Mouse (Mus musculus) olfactory bulb, adult 2 months (tissue): ENCODE results near the gene Arhgef19. TPM values are rescaled to one million over a fixed set of nuclear protein-coding genes. Genes with fewer than 3 reads are reported as not detected.
A peak's percentile ranks its signal among the peaks of the same experiment; 100 is the strongest.

Experiments used
- H3K27ac ChIP-seq: fragments of 200-500 bp; 2 replicates; pipeline ENCODE4 v1.5.1; 2012; ENCODE audit warnings: low read depth, low read length; ENCODE audit not compliant: insufficient read depth
- H3K4me1 ChIP-seq: fragments of 200-500 bp; 2 replicates; pipeline ENCODE4 v1.6.1; 2012; ENCODE audit warnings: low read length; ENCODE audit not compliant: control insufficient read depth, insufficient read depth
- H3K4me3 ChIP-seq: fragments of 200-500 bp; 2 replicates; pipeline ENCODE4 v1.5.1; 2012; ENCODE audit warnings: mild to moderate bottlenecking, low read depth, low read length, moderate library complexity; ENCODE audit not compliant: insufficient read depth
- CTCF ChIP-seq: fragments of 200-500 bp; IDR thresholded peaks from 2 replicates; pipeline ENCODE4 v1.5.1; 2012; ENCODE audit warnings: low read depth, mild to moderate bottlenecking, low read length, moderate library complexity; ENCODE audit not compliant: insufficient read depth
- POLR2A ChIP-seq: fragments of 200-500 bp; IDR thresholded peaks from 2 replicates; pipeline ENCODE4 v1.6.1; 2012; ENCODE audit warnings: mild to moderate bottlenecking, low read depth, low read length, moderate library complexity; ENCODE audit not compliant: insufficient read depth
- WGBS: fragments of 180-500 bp; shearing (Covaris S2); methylation state at CpG from one replicate; pipeline ENCODE4 v1.1.7; 2018; 5-methylcytosine and 5-hydroxymethylcytosine counted together
- polyA plus RNA-seq: library from polyadenylated mRNA; stranded (reverse); fragments of >200 nt; gene quantifications from 2 replicates; pipeline ENCODE4 v1.2.4, GENCODE M21; 2012; ENCODE audit warnings: low replicate concordance; ENCODE audit not compliant: missing spikeins, insufficient read depth, insufficient read length

Arhgef19 gene
- polyA plus RNA-seq, 1 experiment, result not detected

DNA sequence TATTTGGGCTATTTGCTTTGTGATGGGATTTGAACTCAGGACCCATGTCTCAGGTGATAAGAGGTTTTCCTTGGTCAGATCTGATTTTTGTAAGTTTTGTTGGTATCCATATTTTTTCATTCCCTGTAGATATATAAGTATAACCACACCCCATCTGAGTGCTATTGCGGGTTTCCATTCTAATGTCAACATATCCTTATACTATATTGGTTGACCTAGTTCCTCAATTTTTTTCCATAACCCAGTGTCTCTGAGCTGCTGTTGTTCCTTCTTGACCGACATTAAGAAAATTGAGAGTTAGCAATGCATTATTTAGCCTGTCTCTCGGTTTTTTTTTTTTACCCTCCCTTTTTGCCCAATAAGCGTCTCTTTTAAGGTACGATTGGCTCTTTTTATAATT is 16.5 kb upstream of the Arhgef19 start:
- no peaks in the 10 kb centered on the region for H3K4me1 ChIP-seq
- TF ChIP-seq POLR2A (no peak), CTCF (no peak)
- H3K4me3 ChIP-seq, result no peak overlapping the region
- H3K27ac ChIP-seq, result no peak overlapping the region
- 93% methylated on average over 5 of the region's 5 CpGs for WGBS

DNA sequence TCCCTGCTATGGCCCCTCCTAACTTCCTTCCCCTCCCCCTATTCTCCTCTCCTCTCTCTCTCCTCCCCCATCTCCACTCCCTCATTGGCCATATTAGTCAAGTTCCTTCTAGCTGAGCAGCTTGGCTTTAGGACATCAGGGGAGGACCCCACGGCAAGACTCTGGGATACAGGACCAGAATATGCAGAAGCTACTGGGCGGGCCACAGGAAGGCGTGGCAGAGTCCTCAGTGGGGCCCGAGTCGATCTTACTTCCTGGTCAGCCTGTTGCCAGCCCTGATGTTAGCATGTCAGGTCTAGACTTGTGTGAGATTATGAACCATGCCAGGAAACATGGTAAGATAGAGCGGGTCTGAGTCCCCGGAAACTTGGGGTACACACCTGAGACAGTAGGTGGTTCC is 10.6 kb upstream of the Arhgef19 start:
- no peak for TF ChIP-seq POLR2A
- no peak overlapping the region for H3K4me3 ChIP-seq
- WGBS, result 93% methylated on average over 7 of the region's 7 CpGs

GRCm38 (mm10) chr4:141233196-141233595 is 6.1 kb upstream of the Arhgef19 start:
- TF ChIP-seq POLR2A (no peak), CTCF (no peak)
- H3K4me1 ChIP-seq, result no peaks in the 10 kb centered on the region
- WGBS, result 91% methylated on average over 4 of the region's 4 CpGs
- no peak overlapping the region for H3K4me3 ChIP-seq
- no peak overlapping the region for H3K27ac ChIP-seq

More for the DNA sequence above, 10.6 kb upstream of the Arhgef19 start:
- no peak overlapping the region for H3K27ac ChIP-seq
- no peaks in the 10 kb centered on the region for H3K4me1 ChIP-seq

GRCm38 (mm10) chr4:141235537-141236111 is 3.7 kb upstream of the Arhgef19 start:
- Histone ChIP-seq H3K27ac (no peak overlapping the region), H3K4me3 (no peak overlapping the region), H3K4me1 (peaks cover 10% of the 10 kb centered on the region)
- no peak for TF ChIP-seq CTCF
- TF ChIP-seq POLR2A, result no peak
- WGBS, result 74% methylated on average over 6 of the region's 6 CpGs

- no peak overlapping the region for H3K27ac ChIP-seq
- WGBS, result 82% methylated on average over 3 of the region's 3 CpGs
- no peak overlapping the region for H3K4me3 ChIP-seq
- TF ChIP-seq POLR2A (no peak), CTCF (no peak)
- peaks cover 11% of the 10 kb centered on the region for H3K4me1 ChIP-seq
Observed at GRCm38 (mm10) chr4:141236856-141237255, 2.4 kb upstream of the Arhgef19 start.

DNA sequence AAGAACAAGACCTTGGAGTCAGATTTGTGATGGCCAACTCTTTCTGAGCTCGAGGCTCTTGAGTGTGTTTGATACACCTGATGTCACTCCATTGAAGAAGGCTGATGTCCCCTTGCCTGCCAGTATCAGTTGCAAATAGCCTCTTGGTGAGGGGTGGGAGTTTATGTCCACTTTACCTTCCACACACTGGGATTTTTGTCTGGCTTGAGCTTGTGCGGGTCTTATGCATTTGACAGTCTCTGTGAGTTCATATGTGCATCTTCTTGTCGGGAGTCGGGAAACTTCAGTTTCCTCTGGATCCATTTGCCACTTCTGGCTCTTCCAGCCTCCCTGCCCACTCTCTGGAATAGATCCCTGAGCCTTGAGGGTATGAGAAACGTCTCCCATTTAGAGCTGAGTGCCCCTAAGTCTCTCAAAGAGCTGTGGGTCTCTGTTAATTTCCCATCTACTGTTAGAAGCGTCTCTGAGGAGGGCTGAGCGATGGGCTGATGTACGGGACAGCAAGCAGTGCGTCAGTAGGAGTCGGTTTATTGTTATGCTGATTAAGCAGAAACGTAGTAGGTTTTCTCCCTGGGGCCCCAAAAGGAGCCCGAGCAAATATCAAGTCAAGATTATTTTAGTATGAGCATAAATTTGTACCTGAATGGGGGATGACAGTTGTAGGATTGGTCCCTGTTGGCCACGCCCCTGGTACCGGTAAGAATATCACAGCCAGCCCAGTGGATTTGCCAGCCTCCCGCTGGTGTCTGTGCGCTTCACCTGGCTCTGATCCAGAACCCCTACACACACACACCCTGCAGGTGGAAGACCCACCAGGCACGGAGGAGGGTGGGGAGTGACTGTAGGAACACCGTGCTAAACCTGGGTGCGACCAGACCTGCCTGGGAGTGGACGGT is 559 bp upstream of the Arhgef19 start:
- peak overlapping the region; percentile 31 for H3K4me3 ChIP-seq
- no peak overlapping the region for H3K27ac ChIP-seq
- peaks cover 19% of the 10 kb centered on the region for H3K4me1 ChIP-seq
- no peak for TF ChIP-seq CTCF
- no peak for TF ChIP-seq POLR2A
- 12% methylated on average over 20 of the region's 20 CpGs for WGBS

- Histone ChIP-seq H3K27ac (no peak overlapping the region), H3K4me1 (peaks cover 30% of the 10 kb centered on the region), H3K4me3 (no peak overlapping the region)
- no peak for TF ChIP-seq CTCF
- no peak for TF ChIP-seq POLR2A
- 15% methylated on average over 14 of the region's 14 CpGs for WGBS
Observed at GRCm38 (mm10) chr4:141240617-141241016, 1.3 kb downstream of the Arhgef19 start.

GRCm38 (mm10) chr4:141241861-141242260 is 2.6 kb downstream of the Arhgef19 start:
- no peak for TF ChIP-seq CTCF
- TF ChIP-seq POLR2A, result no peak
- H3K4me3 ChIP-seq, result no peak overlapping the region
- H3K4me1 ChIP-seq, result peaks cover 38% of the 10 kb centered on the region
- 60% methylated on average over 15 of the region's 15 CpGs for WGBS
- H3K27ac ChIP-seq, result no peak overlapping the region

GRCm38 (mm10) chr4:141242651-141243241 is 3.4 kb downstream of the Arhgef19 start:
- TF ChIP-seq POLR2A (no peak), CTCF (no peak)
- H3K27ac ChIP-seq, result no peak overlapping the region
- 31% methylated on average over 11 of the region's 11 CpGs for WGBS

More at GRCm38 (mm10) chr4:141242651-141243241, 3.4 kb downstream of the Arhgef19 start:
- Histone ChIP-seq H3K4me3 (no peak overlapping the region), H3K4me1 (peaks cover 47% of the 10 kb centered on the region)
